Mouse (Mus musculus) cerebellum, postnatal 10 days (tissue): Measurements from ENCODE around the gene Spsb2.
"Not testable (repeated sequence)": the region's sequence is repeated elsewhere in the genome, so short reads cannot be mapped to it uniquely, and the experiment has no call there.

Source experiments
- DNase-seq, 2 experiments: peaks; one replicate each; pipeline ENCODE4 v3.0.0; 2021; ENCODE audit warnings: mixed read lengths in 2 of 2

The Spsb2 gene

DNA sequence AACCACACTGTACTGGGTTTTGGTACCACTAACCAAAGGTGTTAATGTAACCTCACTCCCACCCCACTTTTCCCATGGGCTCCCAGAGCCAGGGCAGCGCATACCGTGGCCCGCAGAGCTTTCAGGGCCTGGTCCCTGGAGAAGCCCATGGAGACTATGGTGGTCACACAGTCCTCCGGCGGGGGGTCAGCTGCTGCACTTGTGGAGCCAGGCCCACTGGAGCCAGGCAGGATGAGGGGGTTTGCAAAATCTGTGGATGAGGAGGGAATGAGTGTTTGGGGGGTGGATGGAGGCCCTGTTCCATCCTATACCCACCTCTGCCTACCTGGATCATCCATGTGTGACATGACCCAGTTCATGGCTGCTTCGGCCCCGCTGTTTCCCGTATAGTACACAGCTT is 9.1 kb downstream of the Spsb2 start:
- DNase-seq: peak in 1 of 2 experiments; percentile 18

DNA sequence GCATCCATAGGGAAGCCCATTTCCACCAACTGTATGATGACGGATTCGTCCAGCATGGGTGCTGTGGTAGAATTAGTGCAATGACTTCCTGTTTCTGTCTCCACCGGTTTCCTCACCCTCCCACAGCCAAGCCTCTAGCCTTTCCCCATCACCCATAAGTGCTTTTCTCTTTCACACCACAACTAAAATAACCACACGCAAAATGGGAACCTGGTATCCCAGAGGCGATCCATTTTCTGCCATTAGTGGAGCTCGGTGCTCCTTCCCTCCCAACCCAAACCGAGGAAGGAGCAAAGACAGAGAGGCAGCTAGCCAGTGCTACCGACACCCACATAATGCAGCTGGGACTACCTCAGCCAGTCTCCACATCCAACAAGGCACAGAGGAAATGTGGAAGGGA is 9.5 kb downstream of the Spsb2 start:
- peak in 1 of 2 experiments; percentile 0 for DNase-seq

DNA sequence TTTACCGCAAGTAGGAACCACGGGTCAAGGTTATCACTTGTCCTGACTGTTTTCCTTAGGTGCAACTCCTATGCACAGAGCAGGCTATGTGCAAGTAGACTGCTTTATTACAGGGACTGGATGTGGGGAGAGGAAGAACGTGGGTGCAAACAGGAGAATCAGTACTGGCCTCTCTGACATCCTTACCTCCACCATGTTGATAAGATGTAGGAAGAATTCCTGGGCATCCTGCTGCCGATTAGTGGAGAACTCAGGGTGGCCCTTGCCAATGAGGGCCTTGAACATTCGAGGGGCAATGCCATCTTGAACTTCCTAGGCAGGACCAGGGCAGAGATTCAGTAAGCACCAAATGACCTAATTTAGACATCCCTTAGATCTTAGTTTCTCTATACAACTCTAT is 12.4 kb downstream of the Spsb2 start:
- no peak for DNase-seq

DNA sequence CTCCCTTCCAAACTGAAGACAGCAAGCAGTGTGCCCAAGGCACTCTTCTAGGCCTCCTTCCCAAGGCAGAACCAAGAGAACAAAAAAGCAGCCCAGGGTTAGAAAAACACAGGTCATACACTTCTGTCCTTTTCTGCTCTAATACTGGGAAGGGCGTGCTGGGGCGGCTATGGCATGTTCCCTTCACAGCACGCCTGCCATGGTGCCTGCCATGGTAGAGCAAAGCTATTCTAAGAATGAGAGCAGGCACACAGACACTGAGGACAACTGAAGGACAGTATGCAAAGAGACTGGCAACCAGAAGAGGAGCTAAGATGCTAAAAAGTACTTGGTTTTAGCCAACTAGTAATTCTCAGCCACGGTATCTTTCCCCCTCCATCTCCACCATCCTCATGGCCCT is 13.6 kb downstream of the Spsb2 start:
- no peak for DNase-seq

GRCm38 (mm10) chr6:124828101-124828592 is 19.7 kb downstream of the Spsb2 start:
- DNase-seq: peak; percentile 57 to 61

DNA sequence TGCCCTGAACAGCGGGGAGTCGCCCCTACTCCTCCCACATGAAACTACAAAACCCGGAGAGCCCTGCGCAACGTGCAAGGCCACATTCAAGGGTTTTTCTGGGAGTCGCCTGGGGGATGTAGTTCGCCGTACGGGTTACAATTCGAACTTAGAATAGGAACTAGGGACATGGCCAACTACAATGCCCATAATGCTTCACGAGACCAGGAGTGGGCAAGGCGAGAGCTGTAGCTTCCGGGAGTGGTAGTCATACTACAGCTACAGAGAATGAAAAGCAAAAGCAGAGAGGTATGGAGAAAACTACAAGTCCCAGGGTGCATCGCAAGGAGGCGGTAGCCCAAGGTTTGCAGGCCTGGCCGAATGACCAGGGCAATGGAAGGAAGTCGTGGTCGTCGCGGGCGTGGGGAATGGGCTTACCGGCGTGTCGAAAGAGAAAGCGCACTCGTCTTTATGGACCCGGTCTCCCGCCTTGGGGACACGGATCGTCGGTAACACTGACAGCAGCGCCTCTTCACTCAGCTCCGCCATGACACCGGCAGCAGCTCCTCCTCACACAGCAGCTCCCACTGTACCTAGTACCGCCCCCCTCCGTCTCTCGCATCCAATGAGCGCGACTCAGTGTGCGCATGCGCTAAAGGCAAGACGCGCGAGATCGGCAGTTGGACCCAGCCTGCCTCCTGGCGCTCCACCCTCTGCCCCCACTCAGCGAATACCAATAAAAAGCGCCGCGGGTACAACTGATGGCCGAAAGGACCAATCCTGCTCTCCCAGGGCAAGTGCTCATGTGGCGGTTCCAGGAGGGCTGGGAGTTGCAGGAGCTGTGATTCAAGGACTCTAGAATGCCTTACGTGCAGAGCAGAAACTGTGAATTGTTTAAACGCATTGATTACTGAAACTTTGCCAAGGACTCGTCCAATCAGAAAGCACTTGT is 20.7 kb downstream of the Spsb2 start, which contains the start of the genes Usp5 and Cdca3:
TSS of gene Usp5 (minus strand) at position 617 of the 931 bp plus-strand sequence.
TSS of gene Cdca3 (plus strand) at position 680 of the 931 bp plus-strand sequence.
- DNase-seq: peak; percentile 98 to 99

DNA sequence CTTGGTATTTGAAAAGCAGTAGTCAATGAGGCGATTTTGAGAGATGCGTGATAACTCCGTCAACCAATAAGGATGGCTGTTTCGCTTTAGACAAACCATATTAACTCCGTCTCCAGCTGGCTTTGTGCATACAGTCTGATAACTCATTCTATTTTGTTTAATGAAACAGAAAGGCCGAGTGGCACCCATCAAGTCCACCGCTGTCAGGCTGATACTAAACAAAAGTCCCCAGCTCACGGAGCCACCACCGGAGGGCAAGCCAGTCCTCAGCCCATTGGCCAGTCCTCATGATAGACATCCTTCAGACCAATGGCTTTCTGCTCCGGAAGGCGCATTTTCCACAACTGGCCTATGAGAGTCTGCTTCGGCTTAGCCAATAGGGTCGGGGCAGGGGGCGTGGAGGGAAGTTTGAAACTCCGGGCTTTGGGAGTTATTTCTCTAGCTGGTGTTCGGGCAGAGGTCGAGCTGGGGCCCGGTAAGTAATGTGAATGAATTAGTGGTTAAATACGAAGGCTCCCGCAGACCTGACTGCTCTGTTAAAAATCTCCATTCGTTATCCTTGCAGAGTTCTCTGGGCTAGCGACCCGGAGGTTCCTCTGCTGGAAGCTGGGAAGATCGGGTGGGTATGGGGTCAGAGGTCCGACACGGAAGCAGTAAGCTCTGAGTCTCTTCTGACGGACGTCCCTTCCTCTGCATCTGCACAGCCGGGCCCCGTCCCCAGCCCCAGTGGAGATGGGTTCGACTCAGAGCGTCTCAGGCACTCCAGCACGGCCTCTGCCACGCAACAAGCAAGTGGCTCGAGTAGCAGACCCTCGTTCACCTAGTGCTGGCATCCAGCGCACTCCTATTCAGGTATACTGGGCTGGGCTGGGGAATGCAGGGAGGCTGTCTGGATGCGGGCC is 21.6 kb downstream of the Spsb2 start:
- DNase-seq: peak; percentile 94 to 95

GRCm38 (mm10) chr6:124831199-124831598 is 22.7 kb downstream of the Spsb2 start:
- DNase-seq: not testable (repeated sequence)

- no peak for DNase-seq
Measured at GRCm38 (mm10) chr6:124831649-124832048, 23.2 kb downstream of the Spsb2 start.

DNA sequence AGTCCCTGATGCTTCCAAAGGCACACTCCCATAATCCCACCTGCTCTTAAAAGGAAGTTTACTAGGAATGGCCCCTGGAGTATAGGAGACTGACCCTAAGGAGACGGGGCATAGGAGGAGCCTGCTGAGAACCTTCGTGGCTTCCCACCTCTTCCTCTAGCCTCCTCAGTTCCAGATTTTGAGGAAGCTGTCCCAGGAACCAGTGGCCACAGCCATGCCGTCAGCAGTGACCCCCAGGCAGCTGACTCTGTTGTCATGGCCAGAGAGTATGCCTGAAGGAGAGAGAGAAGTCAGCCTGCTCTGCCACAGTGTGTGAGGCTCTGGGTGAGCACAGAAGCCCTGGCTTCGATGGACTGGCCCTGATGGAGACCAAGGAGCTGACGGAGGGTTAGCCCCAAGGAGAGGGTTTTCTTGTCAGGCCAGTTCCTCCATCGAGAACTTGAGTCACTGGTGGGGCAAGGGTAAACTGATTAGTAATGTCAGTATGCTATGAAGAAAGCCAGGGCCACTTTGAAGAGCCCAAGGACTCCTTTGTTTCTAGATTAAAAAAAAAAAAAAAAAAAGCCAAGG is 26.1 kb downstream of the Spsb2 start:
- no peak for DNase-seq

DNA sequence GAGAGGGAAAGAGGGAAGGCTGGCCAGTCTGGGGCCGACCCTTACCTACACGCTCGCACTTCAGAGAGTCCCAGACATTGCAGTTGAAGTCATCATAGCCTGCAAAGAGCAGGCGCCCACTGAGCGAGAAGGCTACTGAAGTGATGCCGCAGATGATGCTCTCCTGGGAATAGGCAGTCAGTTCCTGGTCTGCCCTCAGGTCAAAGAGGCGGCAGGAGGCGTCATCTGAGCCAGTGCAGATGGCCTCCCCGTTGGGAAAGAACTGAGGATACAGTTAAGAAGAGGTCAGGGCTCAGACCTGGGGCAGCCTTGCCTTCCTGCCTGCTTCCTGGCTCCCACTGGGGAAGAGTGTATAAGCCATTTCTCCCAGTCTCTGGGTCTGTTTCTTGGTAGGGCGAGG is 27.1 kb downstream of the Spsb2 start:
- no peak for DNase-seq

DNA sequence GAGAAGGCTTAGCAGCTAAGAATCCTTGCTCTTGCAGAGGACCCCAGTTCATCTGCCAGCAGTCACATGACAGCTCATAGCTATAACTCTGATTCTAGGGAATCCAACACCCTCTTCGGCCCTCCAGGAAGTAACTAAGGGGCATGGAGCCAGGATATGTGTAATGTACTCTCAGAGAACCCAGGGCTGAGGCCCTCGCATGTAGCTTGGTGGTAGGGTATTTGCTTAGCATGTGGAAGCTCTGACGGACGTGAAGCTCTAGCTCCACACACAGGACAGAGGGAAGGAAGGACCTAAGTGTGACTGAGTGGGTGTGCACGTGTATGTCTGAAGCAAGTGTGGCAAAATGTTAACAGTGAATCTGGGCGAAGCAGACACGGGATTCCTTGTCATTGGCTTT is 27.9 kb downstream of the Spsb2 start:
- no peak for DNase-seq

- peak; percentile 68 to 71 for DNase-seq
Measured at GRCm38 (mm10) chr6:124839805-124840204, 31.3 kb downstream of the Spsb2 start.

DNA sequence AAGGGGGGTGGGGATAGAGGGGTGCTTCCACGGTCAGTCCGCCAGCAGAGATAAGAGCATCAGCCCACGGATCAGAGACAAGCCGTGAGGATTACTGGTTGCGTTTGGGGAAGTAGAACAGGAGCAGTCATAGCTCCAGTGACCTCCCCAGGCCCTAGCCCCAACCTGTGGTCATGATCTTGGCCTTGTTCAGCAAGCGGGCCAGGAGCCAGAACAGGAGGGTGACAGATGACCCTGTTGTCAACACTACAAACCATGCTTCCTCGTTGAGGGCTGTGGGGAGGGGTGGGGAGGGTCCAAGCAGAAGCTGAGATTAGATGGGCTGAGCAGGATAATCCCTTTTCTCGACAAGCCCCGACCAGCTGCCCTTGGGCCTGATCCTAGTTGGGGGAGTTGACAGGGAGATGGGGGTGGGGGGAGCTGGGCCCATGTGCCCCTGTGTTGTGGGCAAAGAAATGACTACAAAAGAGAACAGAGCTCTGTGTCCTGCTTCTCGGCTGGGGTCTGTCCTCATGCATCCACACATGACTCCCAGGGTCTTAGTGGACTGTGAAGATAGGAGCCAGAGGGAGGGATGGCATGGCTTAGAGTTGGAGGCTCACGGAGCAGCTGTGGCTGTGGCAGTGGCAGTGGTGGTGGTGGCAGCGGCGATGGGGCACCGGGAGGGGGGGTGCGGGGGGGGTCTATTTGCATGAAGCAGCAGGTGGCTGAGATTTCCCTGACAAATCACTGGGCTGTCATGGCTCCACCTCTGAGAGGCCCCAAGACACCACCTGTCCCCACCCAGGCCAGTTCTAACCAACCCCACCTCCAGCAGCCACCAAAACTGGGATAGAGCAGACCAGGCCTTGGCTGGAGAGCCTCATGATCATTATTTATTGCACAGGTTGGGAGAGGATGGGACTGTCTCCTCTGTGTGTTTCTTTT is 32.0 kb downstream of the Spsb2 start, which contains the start of gene Gnb3:
TSS of gene Gnb3 (minus strand) at position 35 of the 927 bp plus-strand sequence.
- DNase-seq: peak; percentile 70 to 73

DNA sequence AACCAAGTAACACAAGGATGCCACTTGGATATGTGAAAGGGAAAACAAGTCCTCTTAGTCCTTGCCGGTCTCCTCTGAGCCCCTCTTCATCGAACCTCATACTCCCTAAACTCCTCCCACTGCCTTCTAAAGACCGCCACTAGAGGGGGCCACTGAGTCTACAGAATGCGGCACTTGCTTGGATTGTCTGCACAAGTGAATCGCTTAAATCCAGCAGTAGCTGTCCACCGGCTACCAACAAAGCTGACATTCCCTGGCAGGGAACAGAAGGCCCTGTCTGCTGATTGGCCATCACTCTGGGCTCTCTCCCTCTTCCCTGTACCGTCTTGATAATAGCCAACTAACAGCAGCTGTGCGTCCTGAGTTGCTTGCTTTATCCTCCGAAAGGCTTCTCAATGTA is 38.8 kb downstream of the Spsb2 start:
- peak; percentile 98 to 99 for DNase-seq

DNA sequence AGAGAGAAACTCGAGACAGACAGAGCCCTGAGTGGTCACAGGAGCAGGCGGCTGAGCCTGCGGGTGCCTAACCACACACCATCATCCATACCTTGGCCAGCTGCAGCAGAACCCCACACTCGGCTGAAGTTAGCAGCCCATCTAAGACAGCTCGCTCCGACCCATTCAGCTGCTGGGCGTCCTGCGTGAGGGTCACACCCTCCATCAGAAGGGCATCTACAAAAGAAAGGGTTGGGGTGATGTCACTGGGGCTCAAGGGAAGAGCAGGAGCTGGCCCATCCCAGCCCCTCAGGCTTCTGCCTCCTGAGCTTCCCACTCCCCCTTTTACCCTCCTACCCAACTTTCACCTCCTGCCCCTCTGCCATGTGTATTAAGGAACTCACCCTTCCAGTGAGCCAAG is 42.1 kb downstream of the Spsb2 start:
- no peak for DNase-seq

DNA sequence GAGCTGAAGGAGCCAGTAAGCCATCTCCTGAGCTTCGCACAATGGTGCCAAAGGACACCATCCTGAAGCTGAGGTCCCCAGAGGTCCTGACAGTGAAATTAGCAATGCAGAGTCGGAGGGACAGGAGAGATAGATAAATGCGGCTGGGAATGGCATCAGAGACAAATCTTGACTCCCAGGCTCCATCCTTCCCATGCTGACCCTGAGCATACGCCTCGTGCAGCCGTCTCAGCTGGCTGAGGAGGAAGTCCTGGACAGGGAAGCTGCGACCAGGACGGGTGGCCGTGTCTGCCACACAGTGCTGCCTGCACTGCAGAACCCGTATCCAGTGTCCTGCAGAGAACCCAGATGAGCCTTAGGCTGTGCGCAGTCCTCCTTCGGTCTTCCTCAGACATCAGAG is 46.2 kb downstream of the Spsb2 start:
- DNase-seq: no peak

- DNase-seq: peak; percentile 84 to 86
Measured at GRCm38 (mm10) chr6:124856321-124856720, 47.9 kb downstream of the Spsb2 start.

DNA sequence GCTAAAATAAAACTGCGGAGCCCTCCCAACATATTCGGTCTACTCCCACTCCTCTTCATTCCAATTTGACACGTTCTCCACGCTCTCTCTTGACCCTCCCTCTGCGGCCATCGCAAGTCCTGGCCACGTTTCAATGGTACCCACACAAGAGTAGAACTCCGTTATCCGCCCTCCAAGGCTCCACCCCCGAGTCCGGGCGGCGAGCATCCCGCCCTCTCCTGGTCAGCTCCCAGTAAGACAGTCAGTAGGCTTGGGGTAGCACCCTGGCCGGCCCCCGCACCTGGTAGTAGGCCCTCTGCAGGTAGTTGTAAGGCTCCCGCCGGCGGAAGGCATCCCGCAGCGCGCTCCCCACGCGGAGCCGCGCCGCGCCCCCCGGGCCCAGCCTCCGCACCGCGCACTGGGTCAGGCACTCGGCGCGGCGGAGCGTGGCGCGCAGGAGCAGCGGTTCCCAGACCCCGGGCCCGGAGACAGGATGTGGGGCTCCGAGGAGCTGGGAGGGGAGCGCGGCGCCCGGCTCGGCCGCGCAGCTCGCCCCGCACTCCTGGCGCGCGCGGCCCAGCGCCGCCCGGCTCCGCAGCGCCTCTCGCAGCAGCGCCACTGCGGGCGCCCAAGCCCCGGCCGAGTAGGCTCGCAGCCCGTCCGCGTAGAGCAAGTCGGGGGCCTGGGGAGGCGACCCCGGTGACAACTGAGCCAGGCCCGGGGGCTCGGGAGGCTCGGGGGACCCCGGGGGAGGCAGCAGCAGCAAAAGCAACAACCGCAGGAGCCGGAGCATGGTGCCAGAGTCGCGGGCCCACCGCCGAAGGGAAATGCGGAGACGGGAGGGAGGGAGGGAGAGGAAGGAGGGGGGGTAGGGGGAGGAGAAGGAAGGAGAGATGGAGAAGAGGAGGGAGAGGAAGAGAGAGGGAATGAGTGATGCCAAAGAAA is 48.7 kb downstream of the Spsb2 start, which contains the start of gene P3h3:
TSS of gene P3h3 (minus strand) at position 837 of the 924 bp plus-strand sequence.
- DNase-seq: peak; percentile 95

- peak; percentile 35 to 48 for DNase-seq
Measured at GRCm38 (mm10) chr6:124857840-124858530, 49.5 kb downstream of the Spsb2 start.
